Mouse (Mus musculus): ENCODE measurements around the gene Myo1d.

Gene Myo1d

DNA sequence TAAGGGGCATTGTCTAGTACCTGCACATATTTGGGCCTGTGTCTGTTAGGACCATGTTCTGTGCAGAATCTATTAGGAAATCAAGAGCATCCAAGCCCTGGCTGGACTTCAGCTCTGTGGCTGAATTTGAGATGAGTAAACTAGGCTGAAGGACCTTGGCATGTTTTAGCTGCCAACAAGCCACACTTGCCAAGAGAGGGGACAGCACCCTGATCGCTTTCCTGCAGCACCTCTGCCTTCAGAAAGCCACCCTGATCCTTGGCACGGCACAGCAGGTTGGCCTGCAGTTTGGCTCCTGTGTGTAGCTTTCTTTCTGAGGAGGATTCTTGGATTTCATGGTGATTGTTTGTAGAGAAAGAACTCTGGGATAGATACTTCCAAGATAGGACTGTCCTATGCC, 1.7 kb upstream of the Myo1d start:
- no peak for DNase-seq (ENCODE audit: extremely low read depth, low read depth)

DNA sequence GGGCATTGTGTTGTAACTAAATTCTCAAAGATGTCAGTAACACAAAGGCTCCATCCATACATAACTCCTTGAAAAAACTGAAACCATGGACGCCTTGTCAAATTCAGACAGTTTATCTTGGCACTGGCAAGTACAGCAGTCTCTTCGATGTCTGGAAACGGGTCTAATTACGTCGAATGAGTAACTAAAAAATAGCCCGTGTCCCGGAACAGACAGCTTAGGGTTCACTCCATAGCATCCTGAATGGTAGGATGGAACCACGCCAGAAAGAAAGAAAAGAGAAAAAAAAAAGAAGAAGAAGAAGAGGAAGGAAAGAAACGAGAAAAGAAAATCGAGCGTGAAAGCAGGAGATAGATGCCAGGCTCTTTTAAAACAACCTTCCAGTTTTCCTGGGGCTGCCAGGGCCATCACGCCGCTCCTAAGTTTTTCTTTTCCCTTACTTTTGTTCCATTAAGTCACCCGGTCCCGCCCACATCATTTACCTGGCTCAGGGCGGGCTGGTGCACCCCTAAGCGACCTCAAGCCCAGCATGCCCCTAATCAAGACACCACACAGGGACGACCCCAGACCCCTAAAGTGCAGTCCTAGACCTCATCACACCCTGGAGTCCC, 804 bp downstream of the Myo1d start:
- no peak for DNase-seq (ENCODE audit: extremely low read depth, low read depth)

DNA sequence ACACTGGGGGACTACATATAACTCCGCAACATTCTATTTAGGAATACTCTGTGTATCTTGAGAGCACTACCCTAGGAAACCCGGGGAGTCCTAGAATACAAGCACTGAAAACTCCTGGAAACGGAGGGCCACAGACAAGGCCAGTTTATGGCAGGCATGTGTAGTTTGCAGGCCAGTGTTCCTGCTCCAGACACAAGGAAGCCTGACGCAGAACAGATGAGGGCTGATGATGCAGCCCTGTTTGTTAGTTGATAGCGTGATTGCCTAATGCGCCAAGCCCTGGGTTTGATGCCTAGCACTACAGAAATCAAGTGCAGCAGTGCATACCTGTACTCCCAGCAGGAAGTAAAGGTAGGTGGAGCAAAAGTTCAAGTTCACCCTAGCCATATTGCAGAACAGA, 1.7 kb downstream of the Myo1d start:
- DNase-seq (ENCODE audit: extremely low read depth, low read depth) = no peak

DNA sequence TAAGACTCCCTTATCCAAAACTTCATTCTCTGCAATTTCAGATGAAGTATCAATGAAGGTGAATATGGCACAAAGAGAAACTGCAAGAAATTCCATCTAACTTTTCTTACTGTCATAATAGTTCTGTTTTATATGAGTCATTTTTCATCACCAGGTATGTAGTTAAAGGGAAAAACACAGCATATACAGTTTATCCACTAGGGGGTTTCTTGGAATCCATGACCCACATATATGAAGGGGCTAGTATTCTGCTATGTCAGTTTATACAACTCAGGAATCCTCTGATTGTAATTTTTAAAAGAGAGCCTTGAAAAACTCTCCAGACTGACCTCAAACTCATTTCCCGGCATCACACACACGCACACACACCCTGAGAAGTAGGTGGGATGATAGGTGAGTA, 2.1 kb downstream of the Myo1d start:
- DNase-seq (ENCODE audit: extremely low read depth, low read depth) = no peak

DNA sequence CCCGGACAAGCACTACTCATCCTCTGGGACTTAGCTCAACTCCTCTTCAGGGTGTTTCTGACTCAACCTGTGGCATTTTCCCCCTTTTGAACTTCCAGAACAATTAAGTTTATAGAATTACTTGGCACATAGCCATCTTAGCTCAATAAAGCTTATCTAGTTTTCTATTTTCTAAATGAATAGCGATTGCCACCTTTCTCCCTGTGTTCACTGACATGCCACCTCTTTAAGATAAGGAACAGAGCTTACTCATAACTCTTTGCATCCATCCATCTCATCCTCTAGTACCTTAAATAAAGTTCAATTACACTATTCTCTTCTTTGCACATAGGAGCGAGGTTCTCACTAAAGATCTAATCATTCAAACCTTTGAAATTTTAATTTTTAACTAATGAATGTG, 4.3 kb downstream of the Myo1d start:
- no peak for DNase-seq (ENCODE audit: extremely low read depth, low read depth)

DNA sequence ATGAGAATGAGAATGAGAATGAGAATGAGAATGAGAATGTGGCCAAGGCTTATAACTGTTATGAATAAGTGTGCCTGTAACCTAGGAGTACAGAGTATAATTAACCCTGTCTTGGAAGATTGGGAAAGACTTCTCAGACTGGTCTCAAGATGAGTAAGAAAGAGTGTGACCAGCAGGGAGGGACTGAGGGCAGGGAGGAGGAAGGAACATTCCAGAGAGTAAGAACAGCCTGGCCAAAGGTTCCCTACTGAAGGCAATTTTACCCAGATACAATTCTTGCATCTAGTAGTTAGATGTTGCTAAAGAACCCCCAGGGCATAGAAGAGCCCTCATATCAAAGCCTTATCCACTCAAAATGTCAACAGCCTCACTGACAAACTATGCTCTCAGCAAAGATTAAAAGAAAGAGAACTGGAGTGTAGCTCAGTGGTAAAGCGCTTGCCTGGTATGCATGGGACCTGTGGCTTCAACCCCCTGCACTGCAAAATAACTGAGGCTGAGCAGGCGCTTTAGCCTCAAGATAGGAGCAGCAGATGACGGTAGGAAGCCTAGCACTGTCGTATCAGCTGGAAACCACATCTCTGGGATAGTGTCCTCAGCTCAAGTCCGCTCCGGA, 7.1 kb downstream of the Myo1d start:
- no peak for DNase-seq (ENCODE audit: extremely low read depth, low read depth)

DNA sequence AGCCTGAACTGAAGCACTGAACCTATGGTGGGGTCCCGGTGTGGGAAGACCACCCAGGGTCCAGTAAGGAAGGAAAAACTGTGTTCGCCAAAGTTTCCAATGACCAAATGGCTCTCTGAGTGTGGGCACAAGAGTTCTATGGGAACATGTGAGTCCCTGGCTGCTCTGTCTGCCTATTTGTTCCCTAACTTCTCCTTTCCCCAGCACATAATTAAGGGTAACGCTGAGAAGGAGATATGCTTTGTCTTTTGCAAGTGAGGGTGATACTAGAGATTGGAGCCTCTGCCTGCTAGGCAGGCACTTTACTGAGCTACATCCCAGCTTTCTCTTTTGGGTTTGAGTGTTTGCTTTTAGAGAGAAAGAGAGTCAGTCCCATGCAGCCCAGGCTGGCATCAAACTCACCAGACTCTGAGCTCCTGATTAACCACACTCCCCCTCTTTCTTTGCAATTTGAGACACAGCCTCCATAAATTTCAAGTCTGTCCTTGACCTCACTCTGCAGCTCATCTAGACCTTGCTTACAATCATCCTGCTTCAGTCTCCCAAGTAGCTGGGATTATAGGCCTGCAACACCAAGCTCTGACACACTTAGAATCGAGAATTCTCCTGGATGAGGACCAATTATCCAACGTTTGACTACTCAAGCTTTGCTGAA, 8.1 kb downstream of the Myo1d start:
- no peak for DNase-seq (ENCODE audit: extremely low read depth, low read depth)

DNA sequence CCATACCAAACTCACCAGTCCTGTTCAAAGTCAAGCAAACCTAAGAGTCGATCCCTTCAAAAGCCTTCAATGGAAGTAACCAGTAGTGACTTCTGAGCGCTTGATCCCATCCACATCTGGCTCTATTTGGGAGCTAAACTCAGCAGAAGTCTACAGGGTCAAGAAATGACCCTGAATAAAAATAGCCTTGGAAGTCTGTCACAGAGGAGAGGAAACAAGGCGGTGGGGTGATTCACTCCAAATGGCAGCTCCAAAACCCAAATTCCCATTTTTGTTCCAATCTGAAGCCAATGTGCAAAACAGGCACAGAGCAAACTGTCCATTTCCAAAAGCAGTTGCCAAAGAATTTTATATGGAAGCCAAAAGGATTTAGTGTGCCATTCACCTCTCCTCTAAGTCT, 8.6 kb downstream of the Myo1d start:
- DNase-seq (ENCODE audit: extremely low read depth, low read depth) = no peak

DNA sequence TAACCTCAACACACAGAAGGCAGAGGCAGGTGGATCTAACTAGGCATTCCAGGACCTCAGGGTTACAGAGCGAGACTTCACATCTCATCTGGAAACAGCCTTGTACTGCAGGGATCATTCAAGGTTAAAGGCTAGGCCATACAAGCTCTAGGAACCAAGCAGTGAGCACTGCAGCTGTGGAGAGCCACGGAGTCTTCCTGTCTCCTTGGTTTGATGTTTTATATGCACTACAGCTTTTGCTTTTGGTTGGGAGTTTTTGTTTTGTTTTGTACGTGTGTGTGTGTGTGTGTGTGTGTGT, 12.6 kb downstream of the Myo1d start:
- DNase-seq (ENCODE audit: extremely low read depth, low read depth) = no peak

DNA sequence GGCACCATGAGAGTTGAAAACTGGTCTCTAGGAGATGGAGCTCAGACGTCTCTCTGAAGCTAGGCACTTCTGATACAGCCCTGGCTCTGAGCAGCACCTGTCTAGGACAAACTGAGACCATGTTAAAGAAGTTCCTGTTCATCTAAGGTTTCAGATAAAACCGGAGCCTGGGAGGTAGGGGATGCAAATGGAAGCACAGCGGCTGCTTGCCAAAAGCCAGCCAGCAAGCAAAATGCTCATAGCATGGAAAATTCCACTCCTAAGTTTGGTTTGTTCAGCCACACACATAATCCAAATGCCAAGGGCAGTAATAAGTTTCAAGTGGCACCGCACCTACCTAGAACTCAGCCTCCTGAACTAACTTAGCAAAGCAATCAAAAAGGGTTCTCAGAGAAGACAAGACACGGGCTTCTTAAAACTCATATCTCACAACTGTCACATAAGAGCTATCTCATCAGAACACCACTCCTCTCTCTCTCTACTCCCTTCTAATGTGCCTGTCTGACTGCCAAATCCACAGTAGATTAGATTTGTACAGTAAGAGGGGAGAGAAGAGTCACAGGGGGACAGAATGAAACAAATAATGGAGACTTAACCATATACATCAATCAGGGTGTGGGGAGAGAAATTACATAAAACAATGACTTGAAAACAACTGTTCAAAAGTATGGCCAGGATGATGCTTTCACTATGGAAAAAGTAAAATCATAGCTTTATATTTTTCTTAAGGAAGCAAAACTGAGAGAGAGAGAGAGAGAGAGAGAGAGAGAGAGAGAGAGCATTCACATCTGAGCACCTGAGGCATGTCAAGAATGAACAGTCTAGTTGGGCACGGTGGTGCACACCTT, 13.1 kb downstream of the Myo1d start:
- DNase-seq (ENCODE audit: extremely low read depth, low read depth) = no peak

DNA sequence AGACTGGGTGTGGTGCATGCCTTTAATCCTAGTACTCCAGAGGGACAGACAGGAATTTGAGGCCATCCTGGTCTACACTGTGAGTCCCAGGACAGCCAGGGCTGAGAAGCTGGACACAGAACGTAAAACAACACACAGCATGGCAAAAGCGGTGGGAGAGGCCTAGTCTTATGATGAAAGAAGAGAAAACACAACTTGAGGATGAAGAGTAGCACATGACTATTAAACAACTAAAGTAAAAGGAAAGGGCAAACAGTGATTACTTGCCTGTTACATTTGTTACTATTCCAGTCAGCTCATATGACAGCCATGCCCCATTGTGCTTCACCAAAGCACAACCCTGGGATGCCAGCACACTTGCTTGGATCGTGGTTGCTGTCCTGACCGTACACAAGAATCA, 13.8 kb downstream of the Myo1d start:
- no peak for DNase-seq (ENCODE audit: extremely low read depth, low read depth)

DNA sequence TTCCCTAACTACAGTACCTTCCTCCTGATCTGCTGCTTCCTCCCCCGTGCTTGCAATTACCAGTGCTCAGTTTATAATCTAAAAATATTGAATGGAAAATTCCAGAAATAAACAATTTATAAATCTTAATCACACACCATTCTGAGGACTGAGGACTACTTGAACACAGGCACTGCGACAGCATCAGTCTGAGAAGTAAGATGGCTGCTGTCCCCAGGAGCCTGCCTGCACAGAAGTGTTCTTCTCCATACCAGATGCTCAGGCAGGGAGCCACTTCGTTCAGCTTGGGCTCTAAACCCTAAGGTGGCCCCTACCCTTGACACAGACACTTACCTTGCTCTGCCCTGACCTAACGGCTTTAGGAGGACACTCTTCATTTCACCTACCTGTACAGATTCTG, 17.8 kb downstream of the Myo1d start:
- no peak for DNase-seq (ENCODE audit: extremely low read depth, low read depth)

DNA sequence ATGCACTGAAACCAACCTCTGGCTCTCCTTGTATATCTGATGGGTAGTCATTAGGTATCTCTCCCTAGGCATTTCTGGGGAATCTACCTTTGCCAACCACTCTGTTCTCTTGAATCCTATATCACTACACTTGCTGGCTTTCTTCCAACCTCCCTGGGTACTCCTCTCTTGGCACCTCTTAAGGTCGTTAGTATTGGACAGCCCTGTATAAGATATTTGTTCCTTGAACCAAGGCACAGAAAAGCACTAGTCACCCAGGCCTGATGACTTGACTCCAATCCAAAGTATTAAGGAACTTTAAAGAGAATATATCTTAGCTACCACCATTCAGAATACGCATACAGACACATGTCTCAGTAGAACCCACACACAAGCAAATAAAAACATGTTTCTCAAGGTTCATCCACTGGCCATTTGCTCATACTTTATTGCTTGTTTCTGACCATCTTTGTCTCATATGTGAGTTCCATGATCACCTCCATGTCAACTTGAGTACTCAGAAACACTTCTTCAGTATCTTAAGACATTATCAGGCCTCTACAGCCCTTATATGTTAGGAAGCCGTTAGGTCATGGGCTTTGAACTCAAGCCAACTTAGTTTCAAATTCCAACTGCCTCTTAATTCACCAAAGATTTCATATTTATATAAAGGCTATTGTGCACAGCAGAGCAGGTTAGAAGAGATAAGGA, 18.4 kb downstream of the Myo1d start:
- peak; percentile 45 for DNase-seq (ENCODE audit: extremely low read depth, low read depth)

DNA sequence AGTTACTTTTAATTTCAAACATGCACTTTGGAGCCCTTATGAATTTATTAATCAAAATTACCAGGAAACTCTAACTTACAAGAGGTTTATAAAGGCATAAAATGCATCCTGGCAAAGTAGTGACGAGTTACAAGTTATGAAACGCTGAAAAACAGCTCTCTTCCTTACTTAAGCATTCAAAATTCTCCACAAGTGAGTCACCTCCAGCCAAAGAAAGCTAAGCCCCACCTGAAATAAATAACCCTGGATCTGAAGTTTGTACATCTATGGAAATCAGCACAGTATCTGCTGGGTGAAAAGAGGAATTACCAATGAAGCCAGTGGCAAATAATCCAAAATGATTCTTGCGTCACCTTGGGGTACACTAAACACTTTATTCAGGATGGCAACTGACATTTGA, 20.8 kb downstream of the Myo1d start:
- DNase-seq (ENCODE audit: extremely low read depth, low read depth) = no peak

DNA sequence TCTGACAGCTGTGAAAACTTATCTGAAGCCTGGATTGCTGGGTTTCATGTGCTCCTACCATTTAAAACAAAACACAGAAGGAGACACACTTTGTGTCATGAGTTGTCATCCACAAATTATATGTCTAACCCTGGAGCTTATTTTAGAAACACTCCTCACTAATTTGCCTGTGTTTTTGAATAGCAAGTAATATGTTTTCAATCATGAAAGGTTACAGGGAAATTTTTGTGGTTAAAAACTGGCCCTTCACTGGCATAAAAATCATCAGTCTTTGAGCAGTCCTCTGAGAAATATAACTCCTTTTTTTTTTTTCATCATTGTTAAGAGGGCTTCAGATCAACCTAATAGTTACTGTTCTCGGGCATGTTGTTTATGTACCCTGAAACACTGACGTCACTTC, 25.6 kb downstream of the Myo1d start:
- DNase-seq (ENCODE audit: extremely low read depth, low read depth) = no peak

DNA sequence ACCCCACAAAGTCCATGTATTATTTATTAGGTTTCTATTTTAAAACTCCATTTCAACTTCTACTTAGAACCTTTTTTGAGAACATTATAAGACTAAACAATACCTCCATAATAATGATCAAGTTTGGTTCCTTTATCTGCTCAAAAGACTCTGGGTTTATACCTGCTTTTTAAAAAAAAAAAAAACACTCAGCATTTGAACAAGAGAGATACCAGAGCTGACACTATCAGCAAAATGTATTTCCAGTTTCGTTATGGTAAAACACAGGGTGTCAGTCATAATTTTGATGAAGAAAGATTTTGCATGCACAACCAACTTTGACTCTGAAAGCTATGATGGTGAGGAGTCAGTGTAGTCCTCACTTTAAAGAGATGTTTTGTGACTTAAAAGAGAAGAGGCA, 28.7 kb downstream of the Myo1d start:
- DNase-seq (ENCODE audit: extremely low read depth, low read depth) = no peak

DNA sequence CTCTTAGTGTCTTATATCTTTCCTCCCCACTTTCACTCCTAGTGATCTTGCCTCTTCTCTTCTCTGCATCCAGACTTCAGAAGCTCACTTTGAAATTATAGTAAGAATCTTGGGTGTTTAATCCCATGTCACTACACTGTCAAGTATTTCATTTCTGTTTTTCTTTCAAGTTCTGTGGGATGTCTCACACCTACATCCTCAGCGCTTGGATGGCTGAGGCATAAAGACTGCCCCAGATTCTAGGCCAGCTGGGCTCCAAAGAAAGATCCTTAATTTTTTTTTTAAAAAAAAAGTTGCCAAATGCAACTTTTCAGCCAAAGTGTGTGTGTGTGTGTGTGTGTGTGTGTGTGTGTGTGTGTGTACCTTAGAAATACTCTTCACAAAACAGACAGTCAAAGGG, 30.6 kb downstream of the Myo1d start:
- DNase-seq (ENCODE audit: extremely low read depth, low read depth) = no peak

DNA sequence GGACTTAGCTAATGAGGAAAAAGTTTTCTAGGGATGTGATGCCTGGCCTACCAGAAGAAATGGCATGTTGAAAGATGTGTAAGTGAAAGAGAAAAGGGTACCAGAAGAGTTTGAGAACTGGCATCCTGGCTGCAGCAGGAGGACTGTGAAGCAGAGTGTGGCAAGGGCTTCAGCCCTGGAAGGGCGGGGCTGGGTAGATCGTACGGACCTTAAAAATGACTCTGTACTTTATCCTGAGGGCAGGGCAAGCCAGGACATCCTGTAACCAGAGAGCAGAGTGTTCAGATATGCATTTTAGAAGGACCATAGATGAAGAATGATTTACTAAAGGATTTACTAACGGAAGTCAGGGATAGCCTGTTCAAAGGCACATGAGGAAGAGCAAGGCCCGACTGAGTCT, 34.4 kb downstream of the Myo1d start:
- no peak for DNase-seq (ENCODE audit: extremely low read depth, low read depth)

DNA sequence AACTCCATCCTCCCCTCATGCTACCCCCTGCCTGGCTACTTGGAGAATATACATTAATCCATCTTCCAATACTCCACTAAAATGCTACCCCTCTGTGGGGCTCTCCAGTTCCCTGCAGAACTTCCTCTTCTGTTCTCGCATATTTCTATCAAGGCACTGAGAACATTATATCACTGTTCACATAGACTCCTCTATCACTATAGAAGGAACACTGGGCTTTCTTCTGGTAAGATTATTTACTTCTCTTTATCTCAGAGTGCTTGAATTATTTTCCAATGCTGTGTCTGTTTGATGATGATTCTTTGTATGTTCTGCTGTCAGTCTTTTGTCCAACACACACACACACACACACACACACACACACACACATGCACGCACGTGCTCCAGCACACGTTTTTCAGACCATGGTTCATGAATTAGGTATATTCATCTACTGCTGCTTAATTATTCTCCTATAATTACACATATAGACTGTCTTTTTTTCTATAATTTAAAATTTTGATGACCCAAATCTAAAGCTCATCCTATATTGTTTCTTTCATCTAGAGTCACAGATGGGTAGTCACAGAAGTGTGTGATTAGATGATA, 35.9 kb downstream of the Myo1d start:
- DNase-seq (ENCODE audit: extremely low read depth, low read depth) = peak; percentile 59

DNA sequence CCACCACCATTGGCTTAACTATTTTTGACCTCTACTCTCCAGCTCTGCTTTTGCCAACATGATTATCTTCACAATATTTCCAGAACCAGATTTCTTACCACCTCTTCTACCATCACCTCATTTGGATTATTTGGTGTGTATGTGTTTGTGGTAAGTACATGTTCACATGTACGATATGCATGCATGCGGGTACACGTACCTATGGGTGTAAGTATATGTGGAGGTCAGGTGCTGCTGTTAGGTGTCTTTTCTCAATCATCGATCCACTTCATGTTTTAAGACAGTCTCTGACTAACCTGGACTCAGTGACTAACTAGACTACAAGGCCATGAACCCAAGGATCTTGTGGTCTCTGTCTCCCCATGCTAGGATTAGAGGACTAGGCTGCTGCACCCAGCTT, 37.4 kb downstream of the Myo1d start:
- DNase-seq (ENCODE audit: extremely low read depth, low read depth) = no peak

DNA sequence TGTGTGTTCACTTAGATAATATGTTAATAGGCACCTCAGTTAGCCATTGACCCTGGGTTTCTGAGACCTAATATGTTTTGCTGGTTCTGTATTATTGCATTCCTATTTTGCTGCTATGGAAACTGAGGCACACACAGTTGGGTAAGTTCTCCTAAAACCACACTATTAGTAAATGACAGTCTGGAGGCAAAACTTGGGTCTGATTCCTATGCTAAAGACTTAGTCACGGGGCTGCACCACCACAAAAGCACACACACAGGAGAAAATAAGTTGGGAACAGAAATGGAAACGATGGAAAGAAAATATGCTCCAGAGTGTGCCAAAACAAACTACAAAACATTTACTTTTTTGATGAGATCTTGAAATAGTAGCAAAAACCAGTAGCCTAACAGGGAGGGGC, 45.1 kb downstream of the Myo1d start:
- no peak for DNase-seq (ENCODE audit: extremely low read depth, low read depth)

DNA sequence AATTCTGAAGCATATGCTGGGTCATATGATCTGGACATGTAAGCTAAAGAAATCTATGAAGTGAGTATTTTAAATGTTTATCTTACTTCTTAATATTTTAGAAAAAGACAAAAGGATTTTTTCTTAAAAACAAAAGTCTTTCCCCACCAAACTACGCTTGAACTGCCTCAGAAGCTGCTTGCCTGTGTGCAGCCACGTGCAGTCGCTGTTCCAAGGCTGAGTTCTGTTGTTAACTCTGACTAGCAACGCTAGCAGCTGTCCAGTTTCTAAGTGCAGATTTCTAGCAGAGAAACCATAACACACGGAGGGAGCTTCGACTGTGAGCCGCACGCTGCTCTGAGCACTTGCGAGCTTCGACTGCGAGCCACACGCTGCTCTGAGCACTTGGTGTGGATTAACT, 55.1 kb downstream of the Myo1d start:
- DNase-seq (ENCODE audit: extremely low read depth, low read depth) = no peak

Measured in MEL-GATA-1-ER (cell line).